Mouse (Mus musculus): Measurements from ENCODE around the gene Tas2r122. TPM values are rescaled to one million over a fixed set of nuclear protein-coding genes. Genes with fewer than 3 reads are reported as not detected.
"Not testable (repeated sequence)": the region's sequence is repeated elsewhere in the genome, so short reads cannot be mapped to it uniquely, and the experiment has no call there.

The Tas2r122 gene
- not detected in 2 replicates for total RNA-seq (2021)
- long read RNA-seq = 0 reads

- no peak for DNase-seq
Measured at GRCm38 (mm10) chr6:132711828-132712227, at the start of gene Tas2r122. TSS of gene Tas2r122 (minus strand) at chr6:132711928.

DNA sequence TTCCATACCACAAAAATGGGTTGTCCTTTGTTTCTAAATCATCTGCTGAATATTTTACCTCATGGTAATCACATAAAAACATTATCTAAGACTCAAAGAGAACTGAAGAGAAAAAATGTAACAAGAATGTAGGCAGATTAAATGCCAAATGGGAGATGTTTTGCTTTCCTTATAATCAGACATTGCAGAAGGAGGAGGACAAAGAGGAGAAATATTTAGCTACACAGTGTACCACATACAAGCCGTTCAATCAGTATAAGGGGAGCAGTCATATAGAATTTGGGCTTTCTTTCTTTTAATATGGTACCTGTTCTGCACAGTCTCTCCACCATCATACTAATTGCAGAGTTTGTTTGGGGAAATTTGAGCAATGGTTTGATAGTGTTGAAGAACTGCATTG lies 42.7 kb upstream of the Tas2r122 start, which contains the start of gene Tas2r124:
Gene Tas2r124 (plus strand): TSS at position 301 of the 400 bp plus-strand sequence.
- DNase-seq = no peak

DNA sequence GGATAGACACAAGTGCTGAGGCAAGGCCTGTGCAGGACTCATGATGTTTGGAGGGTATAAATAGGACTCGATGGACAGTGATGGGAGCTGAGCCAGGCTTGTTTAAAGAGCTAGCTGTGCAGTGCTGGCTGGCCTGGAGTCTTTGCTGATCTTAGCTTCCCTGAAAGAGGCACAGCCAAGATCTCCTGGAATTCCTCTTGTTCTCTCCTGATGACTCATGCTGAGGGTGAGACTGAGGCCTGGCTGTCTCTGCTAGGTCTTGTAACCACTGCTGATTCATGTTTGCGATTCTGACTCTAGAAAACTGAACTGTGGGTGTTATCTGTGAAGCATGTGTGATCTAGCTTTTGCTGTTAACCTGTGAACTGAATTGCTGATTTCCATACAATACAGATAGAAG lies 38.5 kb upstream of the Tas2r122 start:
- DNase-seq = no peak

DNA sequence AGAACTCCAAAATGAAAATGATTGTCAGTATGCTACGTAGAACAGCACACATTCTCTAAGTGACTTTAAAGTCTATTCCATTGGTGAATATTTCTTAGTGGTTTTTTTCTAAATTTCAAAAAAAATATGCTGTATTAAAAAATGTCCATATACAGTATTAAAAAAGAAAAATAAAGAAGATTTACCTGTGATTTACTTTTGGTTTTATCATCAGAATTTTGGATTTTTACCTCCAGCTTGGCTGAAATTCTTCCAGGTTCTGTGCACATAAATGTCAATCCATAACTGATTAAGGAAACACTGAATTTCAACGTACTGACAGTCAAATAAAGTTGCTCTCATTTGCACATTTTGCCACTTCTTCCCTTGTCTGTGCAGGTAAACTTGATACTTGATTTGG lies 26.2 kb upstream of the Tas2r122 start, which contains the start of gene Tas2r115:
Gene Tas2r115 (minus strand): TSS at position 101 of the 400 bp plus-strand sequence.
- no peak for DNase-seq

- DNase-seq = no peak
Measured at GRCm38 (mm10) chr6:132700907-132701306, 10.8 kb downstream of the Tas2r122 start, which contains the start of gene Tas2r121. TSS of gene Tas2r121 (minus strand) at chr6:132701007.

DNA sequence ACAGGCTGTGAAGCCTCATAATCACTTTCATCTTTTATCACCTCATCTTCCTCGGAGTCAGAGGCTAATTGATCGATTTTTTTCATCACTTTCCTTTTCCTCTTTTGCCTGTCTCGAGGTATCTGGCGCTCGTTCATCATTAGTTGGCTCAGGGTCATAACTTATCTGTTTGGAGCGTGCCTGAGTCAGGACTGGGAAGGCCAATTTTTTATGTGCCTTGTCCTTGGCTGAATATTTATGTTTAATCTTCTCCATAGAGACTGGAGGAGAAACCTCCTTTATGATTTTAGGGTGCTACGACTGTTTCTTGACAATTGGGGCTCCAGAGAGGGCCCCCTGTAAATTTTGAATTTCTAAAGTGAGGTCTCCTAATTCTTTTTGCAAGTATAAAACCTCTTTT lies 20.1 kb downstream of the Tas2r122 start:
- DNase-seq = not testable (repeated sequence)

Other genes starting within 250 kb of the Tas2r122 start
- gene Prh1, start 142.1 kb downstream of the Tas2r122 start, total RNA-seq (2021) = not detected in 2 replicates
- gene Prp2, start 116.0 kb downstream of the Tas2r122 start, total RNA-seq (2021) = not detected in 2 replicates
- gene A630073D07Rik, start 60.4 kb downstream of the Tas2r122 start, total RNA-seq (2021) = not detected in 2 replicates
- gene Tas2r120, start 55.0 kb downstream of the Tas2r122 start, total RNA-seq (2021) = not detected in 2 replicates
- not detected in 2 replicates for gene Tas2r121, start 10.9 kb downstream of the Tas2r122 start, total RNA-seq (2021)
- gene Tas2r115, start 26.1 kb upstream of the Tas2r122 start, total RNA-seq (2021) = not detected in 2 replicates
- gene Tas2r124, start 42.8 kb upstream of the Tas2r122 start, total RNA-seq (2021) = not detected in 2 replicates
- gene Tas2r102, start 50.2 kb upstream of the Tas2r122 start, total RNA-seq (2021) = not detected in 2 replicates
- not detected in 2 replicates for gene Tas2r136, start 66.2 kb upstream of the Tas2r122 start, total RNA-seq (2021)
- gene Tas2r117, start 90.9 kb upstream of the Tas2r122 start, total RNA-seq (2021) = not detected in 2 replicates
- gene Tas2r123, start 135.2 kb upstream of the Tas2r122 start, total RNA-seq (2021) = not detected in 2 replicates
- not detected in 2 replicates for gene Tas2r116, start 143.5 kb upstream of the Tas2r122 start, total RNA-seq (2021)
- not detected in 2 replicates for gene Tas2r110, start 156.1 kb upstream of the Tas2r122 start, total RNA-seq (2021)
- not detected in 2 replicates for gene Tas2r113, start 181.1 kb upstream of the Tas2r122 start, total RNA-seq (2021)
- gene Tas2r125, start 197.7 kb upstream of the Tas2r122 start, total RNA-seq (2021) = not detected in 2 replicates
- gene Tas2r129, start 239.2 kb upstream of the Tas2r122 start, total RNA-seq (2021) = not detected in 2 replicates
- not detected in 2 replicates for gene Tas2r131, start 246.0 kb upstream of the Tas2r122 start, total RNA-seq (2021)